Mouse (Mus musculus): ENCODE measurements around the gene Ccdc58. TPM values are rescaled to one million over a fixed set of nuclear protein-coding genes. Genes with fewer than 3 reads are reported as not detected.
"Not testable (repeated sequence)": the region's sequence is repeated elsewhere in the genome, so short reads cannot be mapped to it uniquely, and the experiment has no call there.

Gene Ccdc58
- 56.6 and 61.1 TPM in 2 replicates for polyA plus RNA-seq (2016; fragmentation: Nextera tagmentation; extraction: Ambion mirVana)

DNA sequence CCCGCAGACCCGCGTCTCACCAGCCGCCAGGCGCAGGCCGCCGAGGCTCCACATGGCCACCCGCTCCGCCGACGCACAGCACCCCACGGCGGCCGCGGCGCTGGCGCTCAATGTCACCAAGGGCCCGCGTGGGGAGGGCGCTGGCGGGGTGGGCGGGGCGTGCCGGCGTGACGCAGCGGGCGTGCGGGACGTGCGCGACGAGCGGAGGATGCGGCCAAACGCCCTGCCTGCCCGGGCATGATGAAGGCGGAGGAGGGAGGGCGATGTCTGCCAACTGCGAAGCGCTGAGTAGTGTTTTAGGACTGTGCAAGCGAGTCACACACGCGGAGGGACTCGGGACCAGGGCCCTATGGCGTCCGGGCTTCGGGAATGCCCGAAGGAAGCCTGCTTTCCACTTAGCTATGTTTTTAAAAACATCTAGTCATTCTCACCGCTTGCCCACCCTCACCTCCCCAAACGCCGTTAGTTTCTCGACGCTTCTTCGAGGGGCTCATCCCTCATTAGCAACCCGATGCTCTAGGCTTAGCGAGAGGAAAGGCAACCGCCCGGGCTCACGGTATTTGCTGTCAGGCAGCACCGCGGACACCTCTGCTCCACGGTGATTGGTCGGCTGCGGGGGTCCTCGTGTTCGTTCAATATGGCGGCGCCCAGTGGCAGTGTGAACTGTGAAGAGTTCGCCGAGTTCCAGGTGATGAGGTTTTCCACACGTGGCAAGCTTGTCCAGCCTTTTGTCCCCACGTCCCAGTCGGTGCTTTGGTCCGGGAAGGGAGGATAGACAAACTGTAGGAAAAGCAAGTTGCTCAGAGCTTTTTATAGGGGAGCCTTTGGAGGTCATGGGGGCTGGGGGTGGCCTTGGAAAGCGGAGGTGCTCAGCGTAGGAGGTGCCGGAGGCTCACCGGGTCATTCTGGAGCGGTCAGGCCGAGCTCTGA lies at the start of gene Ccdc58, which contains the start of gene Fam162a:
Gene Ccdc58, plus strand, starts transcription at position 236 of the 930 bp plus-strand sequence.
Gene Fam162a, minus strand, starts transcription at position 145 of the 930 bp plus-strand sequence.
- H3K4me1 ChIP-seq = peaks cover 25% of the 10 kb centered on the region
- under 1% methylated on average over 79 of the region's 81 CpGs for WGBS
- ATAC-seq (ENCODE audit: low FRiP score) = peak; percentile 97
- peak within 1 kb of the TSS; percentile 65 for H3K4me3 ChIP-seq
- H3K4me2 ChIP-seq (replicated peaks) = peak within 1 kb of the TSS; percentile 76
- H3K27ac ChIP-seq = peak within 1 kb of the TSS; percentile 99
- no peaks in the 10 kb centered on the region for H3K27me3 ChIP-seq
- no peaks in the 10 kb centered on the region for H3K9me3 ChIP-seq (replicated peaks)
- no peaks in the 10 kb centered on the region for H3K36me3 ChIP-seq
- H3K9ac ChIP-seq = peak within 1 kb of the TSS; percentile 88

DNA sequence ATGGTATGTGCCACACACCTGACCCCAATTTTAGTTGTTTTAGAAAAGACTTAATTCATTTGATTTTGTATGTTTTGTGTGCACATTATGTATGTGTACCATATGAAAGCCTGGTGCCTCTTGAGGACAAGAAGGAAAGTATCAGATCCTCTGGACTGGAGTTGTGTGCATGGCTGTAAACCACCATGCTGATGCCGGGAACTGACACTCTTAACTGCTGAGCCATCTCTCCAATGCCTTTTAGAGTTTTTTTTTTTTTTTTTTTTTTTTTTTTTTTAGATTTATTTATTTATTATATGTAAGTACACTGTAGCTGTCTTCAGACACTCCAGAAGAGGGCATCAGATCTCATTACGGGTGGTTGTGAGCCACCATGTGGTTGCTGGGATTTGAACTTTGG lies 43.4 kb upstream of the Ccdc58 start:
- H3K36me3 ChIP-seq = peaks cover 40% of the 10 kb centered on the region
- 89% methylated on average over 1 of the region's 2 CpGs for WGBS

DNA sequence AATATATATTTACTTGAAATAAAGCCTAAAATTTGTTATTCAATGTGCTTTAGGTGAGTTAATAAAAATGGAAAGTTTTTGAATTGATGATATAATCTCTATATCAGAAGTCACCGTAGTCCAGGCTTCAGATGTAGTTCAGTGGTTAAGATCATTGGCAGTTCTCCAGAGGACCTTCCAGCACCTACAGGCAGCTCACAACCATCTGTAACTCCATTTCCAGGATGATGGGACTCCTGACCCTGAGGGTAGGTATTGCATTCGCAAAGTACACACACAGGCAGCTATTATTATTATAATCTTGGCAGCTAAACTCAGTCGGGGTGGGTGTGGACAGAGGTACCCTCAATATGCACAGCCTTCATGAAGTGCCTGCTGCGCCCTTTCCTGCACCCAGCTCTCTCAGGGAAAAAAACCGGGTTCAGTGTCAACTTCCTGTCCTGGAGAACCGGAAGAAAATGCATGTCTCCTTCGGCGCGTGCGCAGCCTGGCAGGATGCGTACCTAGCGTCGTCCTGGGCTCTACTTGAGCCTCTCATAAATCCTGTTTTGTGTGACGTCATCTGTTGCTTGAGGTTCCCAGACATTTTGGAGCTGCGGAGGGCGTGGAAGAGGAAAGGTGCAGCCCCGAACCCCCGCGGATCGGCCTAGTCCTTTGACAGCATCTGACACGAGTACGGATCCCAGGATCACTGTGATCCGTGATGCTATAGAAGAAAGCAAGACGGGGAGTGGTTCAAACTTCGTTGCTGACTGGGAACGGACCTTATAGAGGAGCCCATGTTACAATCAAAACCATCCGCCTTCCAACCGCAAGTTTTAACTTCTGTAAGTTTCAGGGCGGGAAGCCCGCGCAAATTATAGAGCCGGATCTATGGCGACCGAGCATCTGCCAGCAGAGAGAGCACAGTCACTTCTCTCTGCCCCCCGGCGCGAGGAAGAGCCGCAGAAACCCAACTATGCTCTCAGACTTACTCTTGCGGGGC lies 30.6 kb upstream of the Ccdc58 start, which contains the start of gene Wdr5b:
Gene Wdr5b, plus strand, starts transcription at position 551 of the 985 bp plus-strand sequence.
- H3K9ac ChIP-seq = peak within 1 kb of the TSS; percentile 72
- 2% methylated on average over 39 of the region's 39 CpGs for WGBS
- H3K27ac ChIP-seq = peak within 1 kb of the TSS; percentile 74
- peak within 1 kb of the TSS; percentile 77 for H3K4me2 ChIP-seq (replicated peaks)
- peak; percentile 97 for ATAC-seq (ENCODE audit: low FRiP score)
- H3K9me3 ChIP-seq (replicated peaks) = no peaks in the 10 kb centered on the region
- H3K36me3 ChIP-seq = peaks cover 27% of the 10 kb centered on the region
- no peaks in the 10 kb centered on the region for H3K27me3 ChIP-seq
- H3K4me3 ChIP-seq = peak within 1 kb of the TSS; percentile 60
- peaks cover 20% of the 10 kb centered on the region for H3K4me1 ChIP-seq

More for the DNA sequence above, 43.4 kb upstream of the Ccdc58 start:
- not testable (repeated sequence) for H3K9me3 ChIP-seq (replicated peaks); H3K4me1 ChIP-seq; H3K27me3 ChIP-seq; ATAC-seq (ENCODE audit: low FRiP score); H3K4me2 ChIP-seq (replicated peaks); H3K9ac ChIP-seq; H3K4me3 ChIP-seq; H3K27ac ChIP-seq

DNA sequence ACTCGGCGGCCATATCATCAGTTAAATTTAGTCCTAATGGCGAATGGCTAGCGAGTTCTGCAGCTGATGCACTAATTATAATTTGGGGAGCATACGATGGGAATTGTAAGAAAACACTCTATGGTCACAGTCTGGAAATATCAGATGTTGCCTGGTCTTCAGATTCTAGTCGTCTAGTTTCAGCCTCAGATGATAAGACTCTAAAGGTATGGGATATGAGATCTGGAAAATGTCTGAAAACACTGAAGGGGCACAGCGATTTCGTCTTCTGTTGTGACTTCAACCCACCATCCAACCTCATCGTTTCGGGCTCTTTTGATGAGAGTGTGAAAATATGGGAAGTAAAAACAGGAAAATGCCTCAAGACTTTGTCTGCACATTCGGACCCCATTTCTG lies 29.9 kb upstream of the Ccdc58 start:
- Histone ChIP-seq H3K4me1 (peaks cover 20% of the 10 kb centered on the region), H3K36me3 (peaks cover 33% of the 10 kb centered on the region), H3K27ac (peak overlapping the region; percentile 74), H3K4me2 (replicated peaks) (peak overlapping the region; percentile 77), H3K27me3 (no peaks in the 10 kb centered on the region), H3K4me3 (peak overlapping the region; percentile 60), H3K9me3 (replicated peaks) (no peaks in the 10 kb centered on the region), H3K9ac (peak overlapping the region; percentile 72)
- WGBS = 37% methylated on average over 11 of the region's 11 CpGs
- ATAC-seq (ENCODE audit: low FRiP score) = no peak

DNA sequence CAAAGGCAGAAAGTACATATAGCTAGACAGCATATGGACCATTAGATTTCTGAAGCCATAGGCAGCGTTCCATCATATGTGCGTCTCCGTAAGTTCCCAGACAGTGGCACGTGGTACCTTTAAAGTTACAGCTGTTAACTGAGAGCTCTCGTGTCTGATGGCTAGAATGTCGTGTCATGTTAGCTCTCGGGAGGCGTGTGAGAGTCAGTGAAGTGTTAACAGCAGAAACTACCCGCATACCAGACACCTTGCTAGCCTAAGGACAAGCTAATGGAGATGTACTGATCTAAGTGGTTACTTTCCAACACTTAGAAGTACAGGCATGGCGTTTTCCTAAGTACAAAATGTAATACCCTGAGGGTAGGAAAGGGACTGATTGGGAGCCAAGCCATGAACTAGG lies 28.4 kb upstream of the Ccdc58 start:
- Histone ChIP-seq H3K9me3 (replicated peaks) (no peaks in the 10 kb centered on the region), H3K4me3 (no peak overlapping the region), H3K36me3 (peaks cover 38% of the 10 kb centered on the region), H3K27ac (no peak overlapping the region), H3K9ac (no peak overlapping the region), H3K27me3 (no peaks in the 10 kb centered on the region), H3K4me1 (peaks cover 20% of the 10 kb centered on the region), H3K4me2 (replicated peaks) (no peak overlapping the region)
- ATAC-seq (ENCODE audit: low FRiP score) = no peak
- 86% methylated on average over 10 of the region's 10 CpGs for WGBS

DNA sequence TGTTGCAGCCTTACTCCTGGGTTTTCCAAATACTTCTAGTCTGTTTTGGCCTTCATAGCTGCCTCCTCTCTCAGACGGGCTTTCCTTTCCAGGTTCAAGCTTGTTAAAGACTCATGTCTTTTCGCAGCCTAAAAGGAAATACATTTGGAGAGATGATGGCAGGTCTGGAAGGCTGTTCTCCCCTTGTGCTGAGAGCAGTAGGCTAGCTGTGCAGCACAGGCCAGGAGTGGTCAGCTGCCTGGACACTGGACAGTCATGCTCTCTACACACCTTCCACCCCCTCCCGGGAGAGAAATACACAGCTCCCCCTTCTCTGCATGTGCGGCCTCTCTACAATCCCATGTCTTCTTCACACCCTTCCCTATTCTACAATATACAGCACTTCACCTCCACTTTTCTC lies 27.5 kb upstream of the Ccdc58 start:
- Histone ChIP-seq H3K27me3 (no peaks in the 10 kb centered on the region), H3K9me3 (replicated peaks) (no peaks in the 10 kb centered on the region), H3K4me2 (replicated peaks) (no peak overlapping the region), H3K4me1 (peaks cover 20% of the 10 kb centered on the region), H3K4me3 (no peak overlapping the region), H3K9ac (no peak overlapping the region), H3K27ac (no peak overlapping the region), H3K36me3 (peaks cover 46% of the 10 kb centered on the region)
- no peak for ATAC-seq (ENCODE audit: low FRiP score)
- WGBS = 93% methylated on average over 4 of the region's 4 CpGs

DNA sequence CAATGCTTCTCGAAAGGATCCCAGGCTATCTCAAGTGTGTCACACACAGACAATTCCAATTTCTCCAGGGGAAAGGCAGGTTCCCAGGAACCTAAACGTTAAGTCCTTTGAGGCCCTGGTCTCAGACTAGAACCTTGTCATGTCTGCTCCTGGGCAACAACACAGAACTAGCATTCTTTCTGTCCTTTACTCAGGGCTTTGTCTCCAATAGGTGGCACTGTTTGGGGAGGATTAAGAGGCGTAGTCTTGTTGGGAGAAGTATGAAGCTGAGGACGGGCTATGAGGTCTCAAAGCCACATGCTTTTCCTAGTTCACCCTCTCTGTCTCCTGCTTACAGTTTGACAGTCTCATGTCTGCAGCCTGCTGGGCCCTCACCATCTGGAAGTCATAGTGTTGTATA lies 23.9 kb upstream of the Ccdc58 start:
- ATAC-seq (ENCODE audit: low FRiP score) = no peak

DNA sequence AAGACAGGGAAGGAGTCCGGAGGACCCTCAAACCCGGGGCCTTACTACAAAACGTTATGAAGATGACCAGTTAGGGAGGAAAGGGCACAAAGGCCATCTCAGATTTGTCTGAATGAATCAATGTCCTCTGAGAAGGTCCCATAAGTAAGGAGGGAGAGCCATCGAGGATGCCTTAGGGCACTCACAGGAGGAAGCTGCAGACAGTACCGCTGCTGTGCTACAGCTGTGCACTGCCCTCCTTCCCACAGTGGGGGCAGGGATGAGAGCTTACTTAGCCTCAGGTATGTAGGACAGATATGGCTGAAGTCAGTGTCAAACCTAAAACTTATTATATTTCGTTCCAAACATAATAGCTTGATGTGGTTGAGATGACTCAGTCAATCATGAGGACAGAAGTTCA lies 20.0 kb upstream of the Ccdc58 start:
- no peak for ATAC-seq (ENCODE audit: low FRiP score)
- Histone ChIP-seq H3K9ac (no peak overlapping the region), H3K4me3 (no peak overlapping the region), H3K27me3 (no peaks in the 10 kb centered on the region), H3K4me2 (replicated peaks) (no peak overlapping the region), H3K36me3 (peaks cover 47% of the 10 kb centered on the region), H3K4me1 (no peaks in the 10 kb centered on the region), H3K9me3 (replicated peaks) (no peaks in the 10 kb centered on the region), H3K27ac (no peak overlapping the region)
- 95% methylated on average over 6 of the region's 6 CpGs for WGBS

More for the DNA sequence above, 23.9 kb upstream of the Ccdc58 start:
- H3K27ac ChIP-seq = no peak overlapping the region
- H3K4me2 ChIP-seq (replicated peaks) = no peak overlapping the region
- WGBS = 91% methylated on average over 4 of the region's 4 CpGs
- H3K36me3 ChIP-seq = peaks cover 74% of the 10 kb centered on the region
- no peaks in the 10 kb centered on the region for H3K27me3 ChIP-seq
- no peaks in the 10 kb centered on the region for H3K9me3 ChIP-seq (replicated peaks)
- no peak overlapping the region for H3K9ac ChIP-seq
- peaks cover 5% of the 10 kb centered on the region for H3K4me1 ChIP-seq
- H3K4me3 ChIP-seq = no peak overlapping the region

DNA sequence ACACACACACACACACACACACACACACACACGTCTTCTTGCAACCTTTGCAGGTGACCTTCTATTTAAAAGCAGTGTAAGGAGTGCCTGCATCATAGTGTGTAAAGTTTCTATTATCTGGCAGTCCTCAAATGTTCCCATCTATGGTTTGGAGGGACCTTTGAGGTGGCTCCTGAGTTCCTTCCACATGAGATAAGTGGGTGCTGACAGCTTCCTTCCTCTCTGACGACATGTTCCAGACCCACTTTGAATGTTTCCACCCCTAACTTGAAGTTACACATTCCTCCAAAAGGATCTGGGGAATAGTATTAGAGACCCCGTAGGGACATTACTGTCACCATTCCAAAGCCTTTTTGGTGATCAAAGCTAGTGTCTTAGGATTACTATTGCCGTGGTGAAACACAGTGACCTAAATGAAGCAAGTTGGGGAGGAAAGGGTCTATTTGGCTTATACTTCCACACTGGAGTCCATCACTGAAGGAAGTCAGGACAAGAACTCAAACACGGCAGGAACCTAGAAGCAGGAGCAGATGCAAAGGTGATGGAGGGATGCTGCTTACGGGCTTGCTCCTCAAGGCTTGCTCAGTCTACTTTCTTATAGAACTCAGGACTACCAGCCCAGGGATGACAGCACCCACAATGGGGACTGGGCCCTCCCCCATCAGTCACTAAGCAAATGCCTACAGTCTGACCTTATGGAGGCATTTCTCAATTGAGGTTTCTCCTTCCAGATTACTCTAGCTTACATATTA lies 17.8 kb upstream of the Ccdc58 start:
- Histone ChIP-seq H3K9me3 (replicated peaks) (no peaks in the 10 kb centered on the region), H3K27ac (no peak overlapping the region), H3K27me3 (no peaks in the 10 kb centered on the region), H3K4me3 (no peak overlapping the region), H3K4me2 (replicated peaks) (no peak overlapping the region), H3K36me3 (peaks cover 34% of the 10 kb centered on the region), H3K9ac (no peak overlapping the region), H3K4me1 (no peaks in the 10 kb centered on the region)
- no peak for ATAC-seq (ENCODE audit: low FRiP score)
- WGBS = 87% methylated on average over 6 of the region's 6 CpGs

DNA sequence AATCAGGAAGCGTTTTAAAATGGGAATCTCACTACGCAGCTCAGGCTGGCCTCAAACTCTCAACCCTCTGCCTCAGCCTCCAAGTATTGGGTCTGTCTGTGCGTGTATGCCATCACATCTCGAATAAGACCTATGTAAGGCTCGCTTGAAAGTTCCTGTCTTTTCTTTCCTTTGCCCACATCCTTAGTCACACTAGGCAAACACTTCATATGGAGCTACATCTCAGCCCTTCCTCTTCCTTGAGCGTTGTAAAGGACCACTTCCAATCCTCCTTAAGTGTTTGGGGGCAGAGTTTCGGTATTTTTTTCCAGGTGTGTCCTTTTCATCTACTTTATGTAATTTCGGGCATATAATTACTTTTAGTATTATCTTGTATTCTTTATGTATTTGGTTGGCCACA lies 16.6 kb upstream of the Ccdc58 start:
- no peak for ATAC-seq (ENCODE audit: low FRiP score)
- H3K27me3 ChIP-seq = no peaks in the 10 kb centered on the region
- no peak overlapping the region for H3K9ac ChIP-seq
- no peak overlapping the region for H3K4me2 ChIP-seq (replicated peaks)
- 93% methylated on average over 8 of the region's 8 CpGs for WGBS
- no peak overlapping the region for H3K4me3 ChIP-seq
- H3K36me3 ChIP-seq = peaks cover 22% of the 10 kb centered on the region
- H3K27ac ChIP-seq = no peak overlapping the region
- H3K9me3 ChIP-seq (replicated peaks) = no peaks in the 10 kb centered on the region
- no peaks in the 10 kb centered on the region for H3K4me1 ChIP-seq

DNA sequence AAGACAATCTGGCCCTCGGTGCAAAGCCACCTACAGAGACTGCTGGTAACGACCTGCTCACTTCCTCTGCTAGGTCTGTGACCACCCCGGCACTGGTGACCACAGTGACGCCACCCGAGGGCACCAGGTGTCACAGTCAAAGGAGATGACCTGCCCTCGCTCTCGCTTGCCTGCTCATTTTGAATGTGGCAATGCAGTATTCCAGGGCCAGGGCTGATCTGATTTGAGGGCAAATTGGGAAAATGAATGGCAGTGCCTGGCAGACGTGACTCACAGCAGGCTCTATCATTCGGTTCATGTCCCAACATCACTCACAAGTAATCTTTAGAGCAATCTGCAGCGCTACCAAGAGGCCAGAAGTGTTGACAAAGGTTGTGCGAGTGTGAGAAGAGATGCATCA lies 15.1 kb upstream of the Ccdc58 start:
- no peak for ATAC-seq (ENCODE audit: low FRiP score)
- H3K4me2 ChIP-seq (replicated peaks) = no peak overlapping the region
- H3K4me3 ChIP-seq = no peak overlapping the region
- WGBS = 91% methylated on average over 11 of the region's 11 CpGs
- H3K9me3 ChIP-seq (replicated peaks) = no peaks in the 10 kb centered on the region
- H3K9ac ChIP-seq = no peak overlapping the region
- H3K27me3 ChIP-seq = no peaks in the 10 kb centered on the region
- H3K36me3 ChIP-seq = peaks cover 9% of the 10 kb centered on the region
- H3K4me1 ChIP-seq = no peaks in the 10 kb centered on the region
- no peak overlapping the region for H3K27ac ChIP-seq
